Mouse (Mus musculus) C2C12 (cell line): ENCODE results near the gene Smpd2.

Experiments used
- CEBPB ChIP-seq: IDR thresholded peaks from one replicate; pipeline ENCODE4 v1.6.1; 2011; ENCODE audit warnings: low read depth, mild to moderate bottlenecking, control low read depth, moderate library complexity
- CTCF ChIP-seq: IDR thresholded peaks from one replicate; pipeline ENCODE4 v1.5.1; 2011; ENCODE audit not compliant: control insufficient read depth, insufficient read depth, insufficient read length
- FOSL1 ChIP-seq: IDR thresholded peaks from one replicate; pipeline ENCODE4 v1.8.0; 2011; ENCODE audit warnings: mild to moderate bottlenecking, low read length; ENCODE audit not compliant: poor library complexity, insufficient read depth, severe bottlenecking
- MAX ChIP-seq: IDR thresholded peaks from one replicate; pipeline ENCODE4 v1.6.1; 2011; ENCODE audit warnings: mild to moderate bottlenecking, control low read depth
- MYOD1 ChIP-seq: IDR thresholded peaks from one replicate; pipeline ENCODE4 v1.6.1; 2011; ENCODE audit warnings: low read depth; ENCODE audit not compliant: control insufficient read depth, insufficient read length
- MYOG ChIP-seq: IDR thresholded peaks from one replicate; pipeline ENCODE4 v1.6.1; 2011; ENCODE audit not compliant: control insufficient read depth, insufficient read length; ENCODE audit errors: extremely low read depth
- USF1 ChIP-seq: IDR thresholded peaks from one replicate; pipeline ENCODE4 v1.6.1; 2011; ENCODE audit warnings: low read depth, mild to moderate bottlenecking, control low read depth, moderate library complexity

GRCm38 (mm10) chr10:41518981-41519618 is 28.9 kb upstream of the Smpd2 start, which contains the start of gene Cd164:
- TF ChIP-seq CTCF, result no peak
- TF ChIP-seq MYOG, result no peak
- peak; percentile 91 for TF ChIP-seq USF1
- no peak for TF ChIP-seq FOSL1
- TF ChIP-seq MAX, result peak; percentile 58
- peak; percentile 15 for TF ChIP-seq MYOD1
- TF ChIP-seq CEBPB, result no peak
